Mouse (Mus musculus): Measurements from ENCODE around the gene Lsm7.

GRCm38 (mm10) chr10:80845732-80846131 is 9.3 kb downstream of the Lsm7 start:
- TF ChIP-seq POLR2A (IDR thresholded peaks at IDR 0.05; ENCODE audit: insufficient read depth, low read length) (no peak), CTCF (IDR thresholded peaks at IDR 0.05; ENCODE audit: low read depth, low read length) (no peak), EP300 (IDR thresholded peaks at IDR 0.05; ENCODE audit: insufficient read depth, low read depth, low read length) (no peak)

Data from ES-Bruce4 (cell line).